Mouse (Mus musculus) embryo, embryonic 11 days (tissue): Measurements from ENCODE around the gene Hps1.

Source experiments
- DNase-seq: peaks from one replicate; pipeline ENCODE4 v3.0.0-alpha.2; 2015

The Hps1 gene

DNA sequence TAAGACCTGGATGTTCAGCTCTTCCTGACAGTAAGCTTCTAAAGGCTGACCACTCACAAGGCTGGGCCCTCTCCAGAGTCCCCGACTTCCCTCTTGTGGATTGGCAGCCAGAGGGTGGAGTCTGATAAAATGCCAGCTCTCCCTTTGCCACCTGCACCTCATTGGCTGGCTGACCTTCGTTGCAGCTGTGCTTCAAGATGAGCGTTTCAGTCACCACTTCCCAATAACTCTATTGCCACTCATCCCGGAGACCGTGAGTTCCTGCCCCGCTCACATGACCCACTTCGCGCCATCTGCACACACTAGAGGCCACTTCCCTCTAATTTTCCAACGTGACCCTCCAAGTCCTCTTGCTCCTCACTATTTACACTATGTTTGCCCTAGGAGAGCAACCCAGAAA is 66.0 kb downstream of the Hps1 start:
- DNase-seq: no peak
